Mouse (Mus musculus) gastrocnemius, postnatal 14 days (tissue): ENCODE measurements at regions not wholly inside any gene's neighbourhood (a gene's known extent, or its start where the extent isn't known, plus 50 kb on each side); places are given as distances from the start of the nearest gene placed in this dataset.

ENCODE experiments used
- DNase-seq: peaks from one replicate; pipeline ENCODE4 v3.0.0; 2021; ENCODE audit warnings: mixed read lengths
- intact Hi-C: fragments of 180-260 bp; cut with DNase I; formaldehyde crosslinking; loops from one replicate; pipeline ENCODE4 v1.15.1; 2025; ENCODE audit warnings: low total_unique reads

DNA sequence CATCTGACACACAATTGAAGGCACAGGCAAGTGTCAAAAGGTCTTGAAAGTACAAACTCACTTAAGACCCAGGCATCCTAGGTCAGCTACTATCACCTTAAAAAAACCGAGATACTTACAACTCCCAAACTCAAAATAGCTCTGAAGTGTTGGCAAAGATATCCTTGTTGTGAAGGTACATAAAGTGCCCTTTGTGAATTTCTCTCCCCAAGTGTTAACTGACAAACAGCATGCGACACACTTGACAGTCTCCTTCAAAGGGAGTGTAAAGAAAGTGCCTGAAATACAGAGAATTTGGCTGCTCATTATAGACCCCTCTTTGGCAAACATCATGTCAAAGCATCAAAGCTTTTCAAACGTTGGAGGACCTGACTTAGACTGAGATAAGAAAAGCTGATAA lies 2634.2 kb downstream of the 9330182O14Rik start:
- intact Hi-C loops, result no loop called here
- DNase-seq, result no peak

DNA sequence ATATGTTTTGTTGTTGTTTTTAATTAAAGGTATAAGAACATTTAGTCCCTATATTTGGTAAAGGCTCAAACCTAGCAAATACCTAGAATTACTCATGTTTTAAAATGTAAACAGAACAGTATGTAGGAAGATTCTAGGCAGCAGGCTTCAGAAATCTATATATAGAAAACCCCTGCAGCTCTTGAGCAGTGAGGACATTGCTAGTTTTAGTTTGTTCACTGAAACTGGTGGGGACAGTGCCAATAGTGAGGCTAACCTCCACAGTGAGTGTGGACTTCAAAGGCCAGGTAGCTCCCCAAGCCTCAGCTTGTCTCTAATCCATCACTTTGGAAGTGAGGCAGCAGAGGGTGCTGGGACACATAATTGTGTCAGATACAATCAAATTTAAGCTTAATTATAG lies 2645.7 kb downstream of the 9330182O14Rik start:
- DNase-seq, result no peak
- intact Hi-C loops, result no loop called here

DNA sequence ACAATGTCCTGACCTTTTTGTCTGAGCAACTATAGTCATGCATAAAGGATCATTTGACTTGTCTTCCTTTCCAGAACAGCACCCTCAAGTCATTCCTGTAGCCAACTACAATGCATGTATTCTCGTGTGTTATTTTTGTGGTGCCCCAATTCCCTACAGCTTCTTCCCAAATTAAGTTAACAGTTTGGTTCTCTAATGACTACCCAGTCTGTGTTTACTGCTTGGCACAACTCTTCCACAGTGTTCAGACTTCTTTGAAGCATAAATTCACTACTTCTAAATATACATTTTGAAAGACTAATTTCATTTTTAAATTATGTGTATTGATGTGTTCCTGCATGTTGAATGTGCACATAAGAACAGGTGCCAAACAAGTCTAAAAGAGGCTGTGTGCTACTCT lies 2667.1 kb downstream of the 9330182O14Rik start:
- no peak for DNase-seq
- intact Hi-C loops, result no loop called here

DNA sequence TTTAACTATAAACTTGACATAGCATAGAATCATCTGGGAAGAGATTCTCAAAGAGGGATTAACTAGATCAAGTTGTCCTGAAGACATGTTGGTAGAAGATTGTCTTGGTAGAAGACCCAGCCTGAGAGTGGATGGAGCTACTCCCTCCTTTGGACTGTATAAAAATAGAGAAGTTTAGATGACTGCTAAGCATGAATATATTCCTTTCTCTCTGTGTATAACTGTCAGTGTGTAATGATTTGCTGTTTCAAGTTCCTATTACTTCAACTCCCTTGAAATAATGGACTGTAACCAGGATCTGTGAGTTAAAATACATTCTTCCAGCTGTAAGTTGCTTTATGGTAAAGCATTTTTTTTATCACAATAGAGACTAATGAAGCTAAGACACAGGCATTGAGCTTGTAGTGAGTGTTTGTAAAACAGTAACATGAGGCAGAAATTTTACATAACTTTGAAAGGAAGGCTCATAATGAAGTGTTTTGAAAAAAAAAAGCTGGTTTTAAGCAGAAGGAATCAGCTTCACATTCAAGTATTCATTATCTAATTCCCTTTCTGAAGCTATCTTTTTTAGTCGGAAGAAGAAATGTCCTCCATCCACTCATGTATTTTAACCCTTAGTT lies 2676.8 kb downstream of the 9330182O14Rik start:
- DNase-seq, result no peak
- intact Hi-C loops, result no loop called here

DNA sequence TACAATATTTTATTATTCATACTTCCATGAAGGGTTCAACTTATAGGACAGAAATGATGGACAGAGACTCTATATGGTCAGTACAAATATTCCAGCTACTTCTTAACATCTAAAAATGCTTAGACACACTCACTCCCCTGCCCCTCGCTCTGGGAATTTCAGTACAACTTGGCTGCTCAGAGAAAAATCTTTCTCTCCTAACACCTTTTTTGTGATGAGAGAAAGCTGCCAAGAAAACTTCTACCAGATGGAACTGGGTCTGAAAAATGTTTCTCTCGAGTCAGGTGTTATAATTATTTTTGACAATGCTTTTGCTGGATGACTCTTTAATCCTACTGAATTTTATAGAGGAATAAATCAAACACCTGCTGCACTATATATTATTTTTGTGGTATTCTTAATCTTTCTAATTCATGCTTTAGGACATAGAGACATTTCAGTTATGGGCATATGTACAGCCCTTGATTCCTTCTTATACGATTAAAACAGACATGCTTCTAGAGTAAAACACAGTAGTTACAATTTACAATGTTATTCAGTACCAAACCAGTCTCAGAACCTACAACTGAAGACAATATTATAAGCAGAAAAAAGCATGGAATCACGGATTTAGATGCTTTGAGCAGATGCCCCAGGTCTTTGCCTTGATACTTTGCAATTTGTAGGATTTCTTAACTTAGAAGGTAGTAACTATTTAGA lies 2681.0 kb downstream of the 9330182O14Rik start:
- intact Hi-C loops, result no loop called here
- no peak for DNase-seq

DNA sequence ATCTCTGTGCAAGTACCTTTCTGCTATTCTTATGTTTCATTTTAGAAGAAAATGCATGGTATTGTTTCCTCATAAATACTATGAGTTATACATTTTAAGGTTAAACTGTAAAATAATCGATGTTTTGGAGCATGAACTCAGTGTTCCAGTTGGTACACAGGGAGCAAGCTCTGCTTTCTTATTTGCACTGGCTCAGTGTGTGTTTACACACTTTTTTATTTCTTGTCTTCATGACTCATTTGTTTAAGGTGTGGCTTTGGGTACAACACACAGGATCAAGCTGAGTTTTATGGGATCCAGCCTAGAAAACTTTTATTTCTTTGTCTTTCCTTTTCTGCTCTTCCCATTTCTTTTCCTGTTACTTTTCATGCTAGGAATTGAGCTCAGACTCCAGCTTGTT lies 2704.7 kb downstream of the 9330182O14Rik start:
- intact Hi-C loops, result no loop called here
- no peak for DNase-seq

DNA sequence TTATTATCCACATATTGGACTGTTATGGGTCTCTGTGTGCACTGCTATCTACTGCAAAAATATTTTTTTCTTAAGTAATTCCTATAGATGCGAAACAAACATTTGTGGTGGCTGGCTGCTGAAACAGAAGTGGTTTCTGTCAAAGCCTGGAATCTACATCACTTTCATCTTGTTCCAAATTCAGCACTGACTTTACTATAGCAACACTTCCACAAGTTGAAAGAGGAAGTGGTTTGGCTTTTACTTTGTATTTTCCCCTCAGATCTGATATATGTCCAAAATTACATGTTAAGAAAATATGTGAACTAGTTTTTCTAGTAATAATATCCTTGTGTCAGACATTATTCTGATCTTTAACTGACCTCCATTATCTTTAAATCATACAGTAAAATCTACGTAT lies 2715.8 kb downstream of the 9330182O14Rik start:
- no peak for DNase-seq
- intact Hi-C loops, result no loop called here

DNA sequence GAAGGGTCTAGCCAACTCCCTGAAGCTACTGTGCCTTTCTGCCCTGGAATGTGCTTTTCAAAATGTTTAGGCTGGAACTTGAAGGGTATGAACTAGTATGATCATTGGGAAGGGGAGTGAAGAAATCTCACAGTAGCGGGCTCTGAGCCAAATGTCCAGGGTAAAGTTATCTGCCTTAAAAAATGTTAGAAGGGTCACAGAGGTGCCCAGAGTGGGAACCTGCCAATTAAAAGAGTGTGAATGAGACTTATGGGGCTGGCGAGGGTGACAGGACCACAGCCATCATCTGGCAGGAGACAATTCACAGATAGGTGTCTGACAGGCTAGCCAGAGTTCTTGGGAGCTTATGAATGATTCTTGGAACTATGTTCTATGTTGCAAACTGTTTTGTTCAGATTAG lies 2738.3 kb downstream of the 9330182O14Rik start:
- no peak for DNase-seq
- intact Hi-C loops, result no loop called here

DNA sequence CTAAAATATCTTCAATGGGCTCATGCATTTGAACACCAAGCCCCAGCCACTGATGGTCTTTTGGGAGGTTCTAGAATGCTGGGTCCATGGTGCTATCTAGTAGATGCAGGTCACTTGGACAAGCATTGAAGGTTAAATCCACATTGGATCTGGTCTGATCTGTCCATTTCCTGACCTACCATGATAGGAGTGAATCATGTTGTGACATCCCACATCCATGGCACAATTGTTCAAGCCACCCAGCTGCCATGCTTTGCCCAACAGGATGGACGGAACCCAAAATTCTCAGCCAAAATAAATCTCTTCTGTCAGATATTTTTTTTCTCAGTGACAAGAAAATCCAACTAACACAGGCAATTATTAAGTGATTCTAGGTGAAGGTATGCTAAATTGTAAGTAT lies 2760.4 kb downstream of the 9330182O14Rik start:
- intact Hi-C loops, result no loop called here
- no peak for DNase-seq

DNA sequence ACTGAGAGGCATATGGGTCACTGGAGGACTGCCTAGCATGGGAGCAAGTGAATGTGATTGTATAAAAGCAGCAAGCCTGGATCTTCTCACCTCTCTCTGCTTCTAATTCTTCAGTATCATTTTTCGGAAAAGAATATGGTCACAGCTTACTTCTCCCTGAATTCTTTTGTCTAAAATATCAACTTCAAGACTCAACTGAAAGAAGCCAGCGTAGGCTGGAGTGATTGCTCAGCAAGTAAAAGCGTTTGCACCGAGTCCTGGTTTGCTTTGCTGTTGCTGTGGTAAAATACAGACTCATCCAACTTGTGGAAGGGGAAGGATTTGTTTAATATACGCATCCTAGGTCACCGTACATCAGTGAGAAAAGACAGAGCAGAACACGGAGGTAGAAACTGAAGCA lies 2765.9 kb downstream of the 9330182O14Rik start:
- no peak for DNase-seq
- intact Hi-C loops, result no loop called here

DNA sequence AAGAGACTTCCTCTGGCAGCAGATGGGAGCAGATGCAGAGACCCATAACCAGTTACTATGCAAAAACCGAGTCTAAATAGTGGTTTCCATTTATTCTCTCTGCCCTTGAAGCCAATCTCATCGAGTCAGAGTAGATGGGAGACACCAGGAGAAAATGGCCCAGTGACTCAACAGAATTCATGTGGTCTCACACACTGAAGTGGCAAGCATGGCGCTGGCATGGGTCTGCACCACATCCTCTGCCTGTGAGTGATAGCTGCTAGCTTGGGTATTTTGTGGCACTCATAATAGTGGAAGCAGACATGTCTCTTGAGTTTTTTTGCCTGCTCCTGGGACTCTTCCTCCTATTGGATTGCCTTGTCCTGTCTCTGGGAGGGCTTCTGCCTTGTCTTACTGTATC lies 2767.6 kb downstream of the 9330182O14Rik start:
- intact Hi-C loops, result no loop called here
- DNase-seq, result no peak

DNA sequence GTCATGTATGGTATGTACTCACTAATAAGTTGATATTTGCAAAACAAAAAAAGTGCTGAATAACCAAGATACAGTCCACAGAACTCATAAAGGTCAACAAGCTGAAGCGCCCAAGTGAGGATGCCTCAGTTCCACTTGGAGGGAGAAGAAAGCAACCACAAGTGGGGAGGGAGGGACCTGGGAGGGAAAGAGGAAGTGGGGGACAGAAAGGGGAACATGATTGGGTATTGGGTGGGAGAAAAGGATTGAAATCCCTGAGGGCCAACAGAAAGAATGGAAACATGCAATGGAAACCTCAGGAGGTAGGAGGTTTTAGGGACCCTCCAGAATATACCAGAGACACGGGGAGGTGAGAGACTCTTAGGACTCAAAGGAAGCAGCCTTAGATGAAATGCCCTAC lies 2777.2 kb downstream of the 9330182O14Rik start:
- DNase-seq, result no peak
- intact Hi-C loops, result no loop called here

DNA sequence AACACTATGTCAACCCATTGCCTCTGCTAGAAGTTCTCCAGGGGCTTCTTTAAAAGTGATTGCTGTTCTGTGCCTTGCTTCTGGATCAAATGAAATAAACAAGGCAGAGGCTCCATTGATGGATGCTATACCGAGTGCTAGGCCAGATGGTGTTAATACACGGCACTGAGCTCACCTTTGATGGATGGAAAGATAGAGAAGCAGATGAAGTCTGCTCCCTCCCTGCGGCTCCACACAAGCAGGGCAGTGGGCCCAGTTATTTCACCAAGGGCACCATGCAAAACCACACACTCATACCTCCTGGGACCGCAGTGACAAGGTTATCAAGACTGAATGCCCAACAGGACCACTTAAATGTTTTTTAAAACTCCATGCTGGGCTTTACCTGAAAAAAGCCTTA lies 2778.7 kb downstream of the 9330182O14Rik start:
- intact Hi-C loops, result no loop called here
- no peak for DNase-seq

DNA sequence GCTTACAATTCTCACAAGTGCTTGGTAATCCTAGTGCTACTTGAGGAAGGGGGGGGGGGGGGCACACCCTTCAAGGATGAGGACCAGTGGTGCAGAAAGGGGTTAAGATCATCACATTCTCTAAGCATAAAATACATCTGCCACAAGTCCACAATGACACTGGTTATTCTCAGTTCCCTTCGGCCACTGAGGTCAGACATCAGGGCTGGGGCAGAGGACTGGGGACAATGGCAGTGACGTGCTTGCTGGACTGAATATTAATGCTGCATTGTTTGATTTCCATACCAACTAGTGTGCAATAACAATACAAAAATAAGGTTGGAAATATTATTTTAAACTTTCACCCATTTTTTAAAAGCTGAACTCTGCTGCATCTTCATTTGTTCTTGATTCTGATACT lies 2779.1 kb downstream of the 9330182O14Rik start:
- no peak for DNase-seq
- intact Hi-C loops, result no loop called here

DNA sequence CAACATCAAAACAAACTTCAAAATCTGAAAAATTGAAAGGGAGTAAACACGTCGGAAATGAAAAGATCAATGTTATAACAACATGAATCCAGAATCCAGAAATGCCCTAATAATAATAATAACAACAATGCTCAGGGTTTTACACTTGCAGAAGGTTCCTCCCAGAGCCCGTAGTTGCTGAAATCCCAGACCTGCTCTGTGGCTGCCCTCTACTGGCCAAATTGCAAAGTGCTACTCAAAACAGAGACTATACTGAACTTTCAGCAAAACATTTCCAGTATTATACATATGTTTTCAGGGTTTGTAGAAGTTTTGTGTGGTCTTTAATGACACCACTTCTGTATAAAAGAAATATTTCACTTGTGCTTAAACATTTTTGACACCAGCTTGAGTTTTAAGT lies 2779.9 kb downstream of the 9330182O14Rik start:
- intact Hi-C loops, result no loop called here
- DNase-seq, result peak; percentile 25

DNA sequence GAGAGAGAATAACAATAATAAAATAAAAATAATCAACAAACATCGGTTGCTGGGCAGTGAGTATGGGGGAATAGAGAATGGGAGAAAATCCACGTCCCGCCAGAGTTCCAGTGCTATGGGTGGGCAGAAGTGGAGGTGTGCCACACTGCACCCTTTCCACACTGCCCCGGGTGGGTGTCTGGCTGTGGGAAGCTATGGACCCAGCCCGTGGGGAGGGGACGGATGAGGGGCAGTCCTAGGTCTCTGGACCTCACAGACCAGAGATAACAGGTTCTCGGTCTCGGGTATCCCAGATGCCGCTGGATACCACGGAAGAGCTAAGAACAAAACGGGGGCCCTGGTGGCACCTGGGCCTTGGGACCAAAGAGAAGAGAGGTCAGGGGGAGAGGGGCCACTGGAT lies 2781.0 kb downstream of the 9330182O14Rik start:
- DNase-seq, result no peak
- intact Hi-C loops, result no loop called here

DNA sequence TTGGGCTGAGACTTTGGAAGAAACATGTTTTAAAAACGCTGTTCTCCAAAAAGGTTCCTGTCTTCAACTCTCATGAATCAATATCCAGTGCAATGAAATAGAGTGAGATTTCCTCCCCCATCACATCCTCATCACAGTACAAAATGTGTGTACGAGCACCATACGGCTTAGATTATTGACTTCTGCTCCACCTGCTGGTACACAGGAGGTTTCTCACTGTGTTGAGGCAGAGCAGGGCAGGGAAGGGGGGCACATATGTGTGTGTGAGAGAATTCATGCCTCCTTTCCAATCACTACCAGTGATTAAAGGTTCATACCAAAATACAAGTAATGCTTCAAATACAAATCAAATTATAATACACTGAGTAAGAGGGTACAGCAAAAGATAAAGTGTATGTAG lies 2787.5 kb downstream of the 9330182O14Rik start:
- intact Hi-C loops, result no loop called here

DNA sequence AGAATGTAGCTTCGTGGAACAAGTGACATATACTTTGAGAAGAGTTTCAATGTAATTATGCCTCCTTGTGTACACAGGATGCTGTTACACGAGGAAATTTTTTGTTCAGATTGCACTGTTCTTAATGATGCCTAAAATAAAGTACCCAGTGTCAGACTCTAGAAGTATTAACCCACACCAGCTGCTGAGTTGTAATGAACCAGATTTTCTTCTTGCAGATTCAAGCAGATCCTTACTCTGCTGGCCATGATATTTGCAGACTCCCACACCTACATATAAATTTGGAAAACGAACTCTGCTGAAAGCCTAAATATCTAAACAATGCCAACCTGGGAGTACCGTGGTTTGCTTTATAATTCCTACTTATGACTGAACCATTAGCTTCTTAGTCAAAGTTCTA lies 2794.2 kb downstream of the 9330182O14Rik start:
- intact Hi-C loops, result no loop called here
- no peak for DNase-seq

More for the DNA sequence above, 2787.5 kb downstream of the 9330182O14Rik start:
- DNase-seq, result no peak

DNA sequence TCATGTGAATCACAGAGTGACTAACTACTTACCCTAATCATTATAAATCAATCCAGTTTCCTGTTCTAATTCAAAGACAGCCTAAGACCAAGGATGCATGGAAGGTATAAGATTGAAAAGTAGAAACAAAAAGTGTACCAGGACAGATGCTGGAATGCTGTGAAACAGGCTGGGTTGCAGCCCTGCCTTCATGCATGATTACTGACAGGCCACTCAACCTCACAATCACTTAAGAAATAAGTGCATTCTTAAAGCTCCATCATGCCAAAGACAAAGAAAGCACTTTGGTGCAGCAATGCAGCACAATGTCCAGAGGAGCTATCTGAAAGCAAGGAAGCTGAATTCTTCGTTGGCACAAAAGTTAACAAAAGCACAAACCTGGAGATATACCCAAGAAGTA lies 2810.4 kb downstream of the 9330182O14Rik start:
- DNase-seq, result no peak
- intact Hi-C loops, result no loop called here

DNA sequence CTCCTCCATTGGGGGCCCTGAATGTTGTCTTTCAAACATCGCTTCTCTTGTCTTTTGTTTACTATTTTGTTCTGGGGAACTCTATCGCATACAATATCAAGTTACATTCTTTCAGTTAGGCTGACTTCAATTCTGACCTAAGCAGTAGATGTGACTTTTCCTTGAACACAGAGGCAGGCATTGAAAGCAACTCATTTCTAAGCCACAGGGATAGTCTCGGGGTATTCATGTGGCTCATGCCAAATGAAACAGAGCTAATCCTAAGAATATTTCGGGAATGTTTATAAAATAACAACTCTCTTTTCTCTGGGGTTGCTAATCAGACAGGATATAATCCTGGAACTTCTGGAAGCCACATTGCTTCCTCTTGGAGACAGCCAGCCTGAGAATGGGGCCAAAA lies 2821.0 kb downstream of the 9330182O14Rik start:
- intact Hi-C loops, result no loop called here
- DNase-seq, result no peak

DNA sequence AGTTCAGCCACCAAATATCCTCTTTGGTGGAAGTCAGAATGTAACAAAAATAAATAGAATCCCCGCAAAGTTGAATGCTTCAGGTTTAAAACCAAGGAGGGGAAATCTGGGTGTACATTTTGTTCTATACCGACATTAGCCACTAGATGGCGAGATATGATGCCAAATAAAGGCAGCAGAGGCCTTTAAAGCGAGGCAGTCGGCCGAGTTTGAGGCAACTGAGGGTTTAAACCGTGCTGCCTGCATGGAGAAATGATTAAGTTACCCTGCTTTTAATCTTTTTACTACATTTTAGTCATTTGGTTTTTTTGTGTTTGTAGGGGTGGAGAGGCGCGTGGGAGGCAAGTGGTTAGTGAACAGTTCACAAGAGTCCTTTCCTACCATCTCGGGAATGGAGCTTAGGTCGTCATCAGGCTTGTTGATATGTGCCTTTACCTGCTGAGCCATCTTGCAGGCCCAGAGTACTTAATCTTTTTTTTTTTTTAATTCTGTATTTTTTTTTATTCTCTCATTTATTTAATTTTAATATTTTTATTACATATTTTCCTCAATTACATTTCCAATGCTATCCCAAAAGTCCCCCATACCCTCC lies 2828.7 kb downstream of the 9330182O14Rik start:
- peak; percentile 21 for DNase-seq
- intact Hi-C loops, result no loop called here
